Mouse (Mus musculus) left cerebral cortex, adult 9 months (tissue): ENCODE measurements around the gene Msln.

Source experiments
- DNase-seq, 2 experiments: peaks; one replicate each; pipeline ENCODE4 v3.0.0; 2022; ENCODE audit warnings: low spot score in 2 of 2

The Msln gene

DNA sequence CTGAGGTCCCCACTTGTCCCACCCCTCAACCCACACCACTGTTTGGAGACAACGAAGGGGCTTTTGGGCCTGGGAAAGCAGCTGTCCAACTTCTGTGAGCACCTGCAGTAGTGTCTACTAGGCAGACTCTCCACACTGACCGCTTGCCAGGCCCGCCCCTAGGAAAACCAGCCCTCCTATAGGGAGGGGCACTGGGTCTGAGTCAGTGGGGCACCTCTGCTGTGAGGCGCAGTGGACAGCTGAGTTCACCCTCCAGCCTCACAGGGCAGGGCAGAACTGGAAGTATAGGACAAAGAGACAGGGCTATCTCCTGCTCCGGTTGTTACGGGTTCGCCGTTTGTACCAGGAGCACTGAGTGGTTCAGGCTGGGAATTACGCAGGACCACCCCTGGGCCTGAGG lies at the start of gene Msln:
Gene Msln (minus strand): TSS at position 138 of the 400 bp plus-strand sequence.
- no peak for DNase-seq

DNA sequence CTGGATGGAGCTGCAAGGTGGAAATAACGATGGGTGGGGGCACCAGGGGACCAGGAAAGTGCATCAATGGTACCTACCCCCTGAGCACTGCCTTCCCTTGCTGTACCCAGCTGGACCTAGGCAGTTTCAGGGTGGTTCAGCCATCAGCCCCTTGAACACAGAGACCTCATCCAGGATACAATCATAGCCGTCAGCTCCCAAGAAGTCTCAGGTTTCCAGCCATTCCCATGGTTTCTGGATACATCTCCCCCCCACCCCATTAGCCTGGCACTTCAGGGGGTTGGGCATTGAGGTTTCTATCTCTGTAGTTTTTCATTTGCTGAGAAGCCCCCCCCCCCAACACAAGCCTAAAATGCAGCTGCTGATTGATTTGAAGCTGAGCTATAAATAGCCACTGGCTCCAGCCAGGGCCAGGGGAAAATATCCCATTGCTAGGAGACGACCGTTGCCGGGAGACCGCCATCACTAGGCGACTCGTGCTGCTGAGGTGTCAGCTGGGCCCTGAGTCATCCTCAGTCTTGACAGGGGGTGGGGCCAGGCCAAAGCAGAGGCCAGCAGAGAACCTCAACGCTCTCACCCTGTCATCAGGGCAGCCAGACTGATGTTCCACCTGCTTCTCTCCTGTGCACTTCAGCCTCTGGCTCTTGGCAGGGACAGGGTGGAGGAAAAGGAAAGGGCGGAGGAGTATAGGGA lies 48.8 kb upstream of the Msln start:
- peak; percentile 69 to 86 for DNase-seq

DNA sequence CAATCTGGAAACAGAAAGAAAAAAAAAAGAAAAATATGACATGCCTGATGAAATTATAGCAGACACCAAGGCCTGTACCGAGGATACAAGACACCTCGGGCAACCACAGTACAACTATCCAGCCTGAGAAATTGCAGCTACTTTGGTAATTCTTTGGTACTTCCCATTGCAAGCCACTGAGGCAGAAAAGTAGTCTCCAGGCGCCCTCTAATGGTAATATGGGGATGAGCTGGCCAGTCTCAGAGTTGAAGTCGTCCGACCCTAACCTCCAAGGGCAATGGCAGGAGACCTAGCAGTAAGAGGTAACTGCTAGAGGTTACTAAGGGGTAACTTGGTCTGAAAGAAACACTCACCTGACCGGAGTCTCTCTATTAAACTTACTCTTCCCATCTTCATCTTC lies 46.9 kb upstream of the Msln start:
- DNase-seq, result peak in 1 of 2 experiments; percentile 81

DNA sequence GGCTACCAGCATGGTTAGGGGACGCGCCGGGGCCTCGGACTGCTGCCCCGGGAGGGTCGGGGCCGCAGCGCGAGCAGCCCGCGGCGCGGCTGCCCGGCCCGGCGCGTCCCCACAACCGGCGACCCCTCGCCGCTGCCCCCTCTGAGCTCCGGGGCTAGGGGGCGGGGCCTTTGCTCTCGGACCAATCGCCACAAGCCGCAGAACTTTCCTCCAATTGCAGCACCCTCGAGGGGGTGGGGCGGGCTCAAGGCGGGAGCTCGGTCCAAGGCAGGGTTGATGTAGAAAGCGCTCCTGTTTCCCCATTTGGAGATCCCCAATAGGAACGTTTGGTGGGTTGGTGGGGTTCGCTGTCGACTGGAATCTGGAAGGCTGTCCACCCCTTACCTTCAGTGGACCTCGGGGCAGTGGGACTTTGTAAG lies 42.8 kb upstream of the Msln start, which contains the start of gene Metrn:
Gene Metrn (minus strand): TSS at position 186 of the 419 bp plus-strand sequence.
- peak in 1 of 2 experiments; percentile 68 for DNase-seq

DNA sequence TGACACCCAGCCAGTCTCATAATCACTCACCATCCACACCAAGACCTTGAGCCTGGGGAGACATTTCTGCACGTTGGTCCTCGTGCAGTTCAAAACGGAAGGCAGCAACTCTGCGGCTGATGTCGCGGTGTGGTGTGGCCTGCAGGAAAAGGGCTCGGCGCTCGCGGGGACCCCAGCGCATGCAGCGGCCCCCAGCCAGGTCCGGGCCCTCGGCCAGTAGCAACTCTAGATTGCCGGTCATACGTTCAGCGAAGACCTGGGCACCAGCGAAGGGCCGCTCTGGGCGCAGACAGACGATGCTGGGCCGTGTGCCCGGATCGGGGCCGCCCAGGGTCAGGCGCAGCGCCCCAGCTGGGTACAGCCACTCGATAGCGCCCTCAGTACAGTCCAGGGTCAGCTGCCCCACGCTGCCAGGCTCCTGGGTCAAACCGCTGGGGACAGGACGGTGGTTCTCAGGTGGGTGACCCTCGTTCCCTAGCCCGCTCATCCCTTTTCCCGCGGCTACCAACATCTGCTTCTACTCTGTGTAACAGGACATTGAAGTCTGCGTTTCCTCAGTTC lies 42.1 kb upstream of the Msln start:
- DNase-seq, result no peak

DNA sequence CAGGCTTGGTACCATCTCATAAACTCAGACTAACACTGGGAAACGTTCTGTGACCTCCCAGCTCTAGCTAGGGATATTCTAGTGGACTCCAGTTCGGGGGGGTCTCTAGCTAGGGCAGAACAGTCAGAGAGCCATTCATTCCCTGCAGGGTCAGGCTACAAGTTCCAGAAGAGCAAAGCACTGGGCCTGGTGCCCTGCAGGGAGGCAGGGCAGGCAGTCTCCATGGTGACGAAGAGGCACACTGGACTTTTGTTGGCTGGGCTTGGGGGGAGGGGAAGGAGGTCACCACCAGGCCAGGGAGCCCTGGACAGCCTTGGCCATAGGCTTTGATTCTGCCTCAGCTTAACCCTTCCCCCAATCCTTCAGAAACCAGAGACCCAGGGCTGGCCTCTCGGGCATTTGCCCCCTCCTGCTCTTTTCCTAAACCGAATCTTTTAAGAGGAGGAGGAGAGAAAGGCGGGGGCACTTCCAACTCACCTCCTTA lies 41.5 kb upstream of the Msln start, which contains the start of gene AC134908.4:
Gene AC134908.4 (minus strand): TSS at position 51 of the 484 bp plus-strand sequence.
- DNase-seq, result peak; percentile 67 to 74

DNA sequence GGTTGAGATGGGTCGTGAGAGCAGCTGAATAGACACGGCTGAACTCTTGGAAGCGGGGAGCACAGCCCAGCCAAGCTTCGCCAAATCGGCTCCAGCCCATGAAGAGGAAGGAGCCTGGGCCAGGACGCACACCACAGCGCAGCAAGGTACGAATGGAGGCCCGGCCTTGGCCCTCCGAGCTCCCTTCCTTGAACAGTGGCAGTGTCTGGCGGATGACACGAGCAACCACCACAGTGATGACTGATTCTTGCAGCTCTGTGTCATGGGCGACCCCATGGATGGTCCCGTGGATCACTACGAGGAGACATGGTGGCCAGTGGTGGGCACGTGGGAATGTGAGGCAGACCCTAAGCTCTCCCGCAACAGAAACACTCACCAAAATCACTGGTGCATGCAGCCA lies 40.8 kb upstream of the Msln start:
- DNase-seq, result no peak

DNA sequence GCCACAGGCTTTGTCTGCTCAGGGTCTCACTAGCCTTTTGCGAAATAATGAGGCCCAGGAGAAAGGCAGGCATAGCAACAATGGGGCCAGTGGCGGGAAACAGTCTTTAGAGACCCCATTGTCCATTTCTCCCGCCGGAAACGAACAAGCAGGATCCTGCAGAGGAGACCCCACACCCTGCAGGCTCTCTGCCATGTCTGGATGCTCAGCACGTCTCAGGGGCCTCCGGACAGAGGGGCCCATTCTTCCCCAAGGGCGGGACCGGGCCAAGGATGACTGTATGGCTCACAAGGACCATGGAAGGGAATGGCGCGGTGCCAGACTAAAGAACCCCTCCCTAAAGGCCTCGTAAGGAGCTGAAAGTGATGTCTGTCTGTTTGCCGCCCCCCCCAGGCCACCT lies 40.0 kb upstream of the Msln start:
- DNase-seq, result no peak

DNA sequence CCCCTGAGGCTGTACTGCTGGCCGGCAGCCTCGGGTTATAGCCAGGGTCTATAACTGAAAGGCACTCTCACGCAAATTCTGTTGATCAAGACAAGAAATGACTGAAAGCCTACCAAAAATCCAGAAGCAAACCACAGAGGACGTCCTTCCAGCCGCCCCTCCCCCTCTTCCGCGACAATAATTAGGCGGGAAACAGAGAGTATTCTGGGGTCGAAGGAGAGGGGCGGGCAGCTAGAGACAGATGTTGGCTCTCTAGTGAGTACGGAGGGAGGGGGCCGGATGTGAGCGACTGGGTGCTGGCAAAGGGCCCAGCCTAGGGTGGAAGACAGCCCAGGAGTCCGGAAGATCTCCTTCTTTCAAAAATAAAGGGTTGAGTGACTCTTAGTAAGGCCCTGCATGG lies 38.4 kb upstream of the Msln start, which contains the start of gene Fam173a:
Gene Fam173a (minus strand): TSS at position 287 of the 400 bp plus-strand sequence.
- DNase-seq, result peak in 1 of 2 experiments; percentile 72

DNA sequence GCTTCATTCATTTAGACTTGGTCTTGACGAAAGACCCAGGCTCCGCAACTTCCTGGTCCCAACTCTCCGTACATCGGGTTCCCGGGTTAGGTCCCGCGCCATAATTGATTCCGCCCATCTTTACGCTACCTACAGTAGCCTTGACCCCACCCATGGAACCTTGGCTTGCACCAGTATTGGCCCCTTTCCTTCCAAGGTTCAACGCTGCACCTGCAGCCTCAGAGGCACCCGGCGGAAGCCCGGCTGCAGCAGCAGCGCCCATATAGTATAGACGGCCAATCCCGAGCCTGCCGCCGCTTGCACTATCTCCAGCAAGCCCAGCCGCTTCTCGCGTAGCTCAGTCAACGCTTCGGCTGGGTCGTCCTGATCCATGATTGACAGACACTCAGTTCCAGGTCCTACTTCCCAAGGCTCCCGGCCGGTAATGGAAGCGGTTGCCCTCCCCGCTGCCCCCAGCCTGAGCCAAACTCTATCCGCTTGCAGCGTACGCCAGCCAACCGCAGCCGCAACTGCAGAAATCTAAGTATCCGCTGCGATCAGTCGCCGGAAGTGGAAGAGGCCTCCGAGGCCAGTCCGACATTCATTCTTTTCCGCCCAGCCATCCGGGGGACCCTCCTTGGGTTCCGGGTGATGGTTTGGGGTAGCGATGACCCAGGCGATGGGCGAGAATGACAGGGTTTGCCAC lies 37.8 kb upstream of the Msln start:
- peak in 1 of 2 experiments; percentile 87 for DNase-seq

DNA sequence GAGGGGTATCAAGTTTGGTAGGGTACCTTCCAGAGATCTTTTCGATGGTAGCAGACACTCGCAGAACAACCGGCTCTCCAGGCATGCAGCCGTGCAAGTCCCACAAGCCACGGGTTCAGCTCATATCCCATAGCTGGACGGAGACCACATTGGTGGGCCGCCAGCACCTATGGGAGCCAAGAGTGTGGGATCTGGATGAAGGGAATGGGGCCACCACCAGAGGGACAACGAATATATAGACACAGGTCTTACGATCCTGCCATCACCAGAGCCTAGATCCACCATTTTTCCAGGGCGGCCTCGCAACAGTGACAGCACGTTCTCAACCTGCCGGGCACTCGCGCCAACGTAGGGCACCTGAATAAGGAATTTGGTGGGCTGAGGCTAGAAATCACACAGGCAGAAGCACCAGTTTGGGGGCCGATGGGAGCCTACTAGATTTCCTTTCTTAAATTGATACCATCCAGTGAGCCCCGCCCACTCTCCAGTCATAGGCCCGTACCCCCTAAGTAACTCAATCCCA lies 37.2 kb upstream of the Msln start:
- no peak for DNase-seq

DNA sequence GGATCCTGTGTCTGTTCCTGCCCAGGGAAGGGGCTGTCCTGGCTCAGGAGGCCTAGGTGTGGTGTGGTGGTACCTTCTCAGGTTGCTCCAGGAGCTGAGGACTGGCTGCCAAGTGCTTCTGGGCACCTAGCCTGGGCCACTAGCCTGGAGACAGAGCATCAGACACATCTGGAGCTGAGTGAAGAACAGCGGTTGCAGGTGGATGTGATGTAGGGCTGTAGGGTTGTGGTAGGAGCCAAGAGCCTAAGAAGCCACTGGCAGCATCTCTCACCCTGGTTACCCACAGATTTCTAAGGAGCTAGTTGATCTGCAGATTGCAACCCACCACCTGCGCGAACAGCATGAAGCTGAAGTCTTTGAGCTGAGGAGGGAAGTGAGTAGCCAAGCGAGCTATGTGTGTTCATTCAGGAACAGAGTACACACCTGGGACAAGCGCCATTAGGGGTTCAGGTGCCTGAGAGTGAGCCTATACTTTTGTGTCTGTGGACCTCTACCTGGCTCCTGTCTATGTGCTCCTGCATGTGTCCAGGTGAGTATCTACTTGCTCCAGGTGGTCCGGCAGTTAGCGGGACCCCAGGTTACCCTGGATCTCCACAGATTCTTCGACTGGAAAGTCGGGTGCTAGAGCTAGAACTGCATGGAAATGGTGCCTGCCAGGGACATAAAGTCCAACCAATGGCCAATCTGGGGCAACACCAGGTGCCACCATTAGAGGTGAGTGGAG lies 32.8 kb upstream of the Msln start:
- DNase-seq, result no peak

DNA sequence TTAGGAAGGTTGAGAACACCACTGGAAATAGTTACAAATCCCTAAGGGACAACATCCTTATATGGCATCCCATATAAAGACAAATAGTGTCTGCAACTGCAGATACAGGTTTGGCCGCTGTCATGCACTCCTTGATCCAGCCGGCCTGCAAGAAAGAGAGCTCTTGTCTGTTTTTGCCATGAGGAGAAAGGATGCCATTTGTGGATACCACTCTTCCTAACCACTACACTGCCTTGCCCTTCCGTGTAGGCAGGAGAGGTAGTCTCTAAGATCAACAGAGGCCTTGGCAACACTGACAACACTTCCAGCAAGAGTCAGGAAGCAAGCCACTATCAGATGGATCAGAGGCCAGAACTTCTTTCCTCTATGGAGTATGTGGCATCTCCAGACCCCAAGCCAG lies 32.1 kb upstream of the Msln start, which contains the start of gene Ccdc78:
Gene Ccdc78 (plus strand): TSS at position 301 of the 400 bp plus-strand sequence.
- DNase-seq, result no peak

DNA sequence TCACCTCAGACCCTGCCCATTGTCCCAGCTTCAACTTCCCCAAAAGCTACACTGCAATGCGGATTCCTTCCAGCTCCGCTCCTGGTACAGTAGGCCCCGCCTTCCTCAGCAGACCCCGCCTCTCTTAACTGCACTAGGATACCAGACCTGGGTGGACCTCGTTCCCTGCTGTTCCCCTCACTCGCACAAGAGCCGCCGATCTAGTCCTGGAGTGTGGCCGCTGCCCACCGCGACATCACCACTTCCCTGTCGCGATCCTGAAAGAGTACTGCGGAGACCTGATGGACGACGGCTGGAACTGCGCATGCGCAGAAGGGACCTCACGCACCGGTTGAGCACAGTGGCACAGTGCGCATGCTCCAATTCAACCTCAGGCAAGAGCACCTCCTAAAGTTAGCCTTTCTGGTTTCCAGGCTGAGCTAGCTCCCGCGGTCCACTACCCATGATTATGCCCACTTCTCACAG lies 31.1 kb upstream of the Msln start, which contains the start of gene Haghl:
Gene Haghl (minus strand): TSS at position 393 of the 465 bp plus-strand sequence.
- DNase-seq, result peak; percentile 85 to 98

DNA sequence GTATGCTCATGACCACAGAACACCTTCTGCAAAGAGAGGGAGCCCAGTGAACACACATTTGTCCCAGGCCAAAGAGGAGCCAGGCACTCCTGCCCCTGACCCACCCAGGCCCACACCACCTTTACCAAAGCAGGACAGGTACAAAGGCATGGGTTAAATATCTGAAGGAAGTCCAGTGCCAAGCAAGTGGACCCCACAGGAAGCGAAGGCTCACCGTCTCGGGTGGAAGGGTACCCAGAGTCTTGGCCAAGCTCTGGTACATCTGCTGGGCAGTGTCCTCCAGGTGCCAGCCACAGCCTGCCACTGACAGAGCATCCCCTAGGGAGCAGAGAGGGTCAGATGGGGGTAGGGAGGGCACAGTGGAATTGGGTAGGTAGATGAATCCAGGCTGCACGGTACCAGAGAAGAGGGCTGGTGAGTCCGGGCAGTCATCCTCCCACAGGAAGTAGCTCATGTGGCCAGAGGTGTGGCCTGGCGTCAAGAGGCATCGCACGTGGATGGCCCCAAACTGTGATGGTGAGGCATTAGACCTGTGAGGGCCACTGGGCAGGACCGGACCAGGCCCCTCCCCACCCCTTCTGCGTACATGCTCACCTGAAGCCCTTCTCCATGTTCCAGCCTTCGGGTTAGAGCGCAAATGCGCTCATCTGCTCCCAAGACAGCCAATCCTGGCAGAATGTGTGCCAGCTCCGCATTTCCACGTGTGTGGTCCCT lies 29.8 kb upstream of the Msln start:
- no peak for DNase-seq

DNA sequence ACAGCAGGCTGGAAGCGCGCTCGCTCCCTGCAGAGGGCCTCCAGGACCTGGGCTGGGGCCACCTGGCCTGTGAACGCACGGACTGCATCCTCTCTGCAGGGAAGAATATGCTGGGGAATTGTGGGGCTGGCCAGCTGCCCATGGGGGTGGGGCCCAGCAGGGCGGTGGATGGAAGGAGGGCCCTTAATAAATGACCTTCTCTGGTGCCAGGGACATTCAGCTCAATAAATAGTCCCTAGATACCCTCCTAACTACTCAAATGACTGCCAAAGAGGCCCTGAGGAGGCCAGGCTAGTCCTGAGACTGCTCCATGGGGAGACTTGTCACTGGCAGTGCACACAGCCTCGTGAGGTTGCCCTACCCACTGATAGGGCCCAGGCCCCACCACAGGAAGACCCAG lies 28.9 kb upstream of the Msln start:
- no peak for DNase-seq

DNA sequence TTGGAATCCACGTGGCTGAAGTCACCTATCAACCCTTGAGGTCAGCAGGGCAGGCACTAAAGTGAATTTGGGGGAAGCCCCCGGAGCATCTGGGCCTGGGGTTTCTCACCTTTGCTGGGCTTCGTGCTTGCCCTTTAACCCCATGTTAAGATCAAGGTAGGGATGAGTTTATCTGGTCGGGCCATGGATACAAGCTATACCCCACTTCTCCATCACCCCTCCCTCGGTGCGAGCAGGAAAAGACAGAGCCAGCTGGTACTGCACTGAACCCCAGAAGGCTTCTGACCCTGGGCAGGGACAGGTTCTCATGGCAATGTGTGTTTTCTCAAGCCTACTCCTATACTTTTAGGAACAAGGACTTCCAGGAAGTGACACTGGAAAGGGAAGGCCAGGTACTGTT lies 27.2 kb upstream of the Msln start:
- DNase-seq, result no peak

DNA sequence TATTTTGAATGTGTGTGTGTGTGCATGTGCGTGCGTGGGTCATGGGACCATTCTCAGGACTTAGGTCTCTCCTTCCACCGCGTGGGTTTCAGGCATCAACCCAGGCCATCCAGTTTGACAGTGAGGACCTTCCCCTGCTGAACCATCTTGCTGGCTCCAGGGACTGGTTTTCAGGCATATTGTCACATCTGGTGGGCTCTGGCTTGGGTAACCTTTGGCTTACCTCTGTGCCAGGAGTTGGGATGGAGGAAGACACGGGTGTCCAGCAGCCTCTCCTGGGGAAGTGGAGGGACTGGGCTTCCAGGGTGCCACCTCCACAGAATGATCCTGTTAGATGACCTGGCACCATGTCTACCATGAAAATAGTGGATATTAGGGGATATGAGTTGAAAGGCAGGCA lies 23.8 kb upstream of the Msln start:
- no peak for DNase-seq

DNA sequence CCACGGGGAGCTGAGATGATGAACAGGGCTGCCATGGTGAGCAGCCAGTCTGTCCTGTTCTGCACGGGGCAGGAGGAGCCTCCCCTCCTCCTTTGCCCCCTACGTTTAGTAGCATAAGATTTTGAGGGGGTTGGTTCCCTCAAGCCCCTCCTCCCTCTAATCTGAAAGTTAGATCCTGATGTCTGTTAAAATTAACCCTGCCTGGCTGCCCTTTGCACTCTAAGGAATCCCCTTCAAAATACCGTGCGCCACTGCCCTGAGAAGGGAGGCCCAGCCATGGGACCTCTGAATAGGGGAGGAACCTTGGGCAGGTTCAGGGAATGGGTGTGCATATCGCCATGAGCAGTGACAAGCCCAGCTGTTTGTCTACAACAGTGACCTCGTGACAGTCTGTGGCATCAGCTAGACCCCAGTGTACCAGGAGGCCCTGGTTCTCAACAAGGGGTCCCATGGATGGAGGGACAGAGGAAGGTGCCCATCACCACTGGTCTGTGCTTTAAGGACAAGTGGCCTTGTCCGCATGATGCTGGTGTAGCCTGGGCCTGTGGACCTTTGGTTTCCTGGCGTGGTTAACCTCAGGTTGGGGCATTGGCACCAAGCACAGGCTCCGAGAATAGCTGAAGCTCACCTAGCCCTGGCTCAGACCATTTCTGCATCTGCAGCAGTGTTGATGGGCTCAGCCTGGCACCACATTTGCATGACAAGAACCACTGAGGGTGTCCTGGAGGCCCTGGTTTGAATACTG lies 21.3 kb upstream of the Msln start:
- DNase-seq, result no peak

DNA sequence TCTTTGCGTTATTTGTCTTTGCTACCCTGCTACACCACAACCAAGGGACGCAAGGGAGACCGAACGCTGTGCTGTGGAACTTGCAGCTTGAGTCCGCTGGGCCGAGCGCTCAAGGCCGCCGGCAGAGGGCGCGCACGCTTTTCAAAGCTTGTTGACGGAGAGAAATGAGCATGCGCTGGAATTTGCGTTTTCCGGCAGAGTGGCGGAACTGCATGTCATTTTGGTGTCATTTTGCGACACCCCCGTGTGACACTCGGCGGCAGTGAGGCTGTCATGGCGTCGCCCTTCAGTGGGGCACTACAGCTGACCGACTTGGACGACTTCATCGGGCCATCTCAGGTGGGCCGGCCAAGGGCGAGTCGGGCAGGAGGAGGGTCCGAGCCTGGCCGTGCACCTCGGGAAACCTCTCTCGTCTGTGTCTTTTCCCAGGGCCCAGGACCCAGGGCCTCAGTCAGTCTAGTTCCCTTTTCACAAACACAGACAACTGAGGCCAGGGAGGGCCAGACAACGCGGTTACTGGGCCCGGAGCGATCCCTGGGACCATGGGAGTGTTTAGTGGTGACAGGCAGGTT lies 19.5 kb upstream of the Msln start, which contains the start of gene Narfl:
Gene Narfl (plus strand): TSS at position 228 of the 572 bp plus-strand sequence.
- DNase-seq, result peak; percentile 90 to 99
